Mouse (Mus musculus): ENCODE measurements at regions not wholly inside any gene's neighbourhood (a gene's known extent, or its start where the extent isn't known, plus 50 kb on each side); places are given as distances from the start of the nearest gene placed in this dataset.

DNA sequence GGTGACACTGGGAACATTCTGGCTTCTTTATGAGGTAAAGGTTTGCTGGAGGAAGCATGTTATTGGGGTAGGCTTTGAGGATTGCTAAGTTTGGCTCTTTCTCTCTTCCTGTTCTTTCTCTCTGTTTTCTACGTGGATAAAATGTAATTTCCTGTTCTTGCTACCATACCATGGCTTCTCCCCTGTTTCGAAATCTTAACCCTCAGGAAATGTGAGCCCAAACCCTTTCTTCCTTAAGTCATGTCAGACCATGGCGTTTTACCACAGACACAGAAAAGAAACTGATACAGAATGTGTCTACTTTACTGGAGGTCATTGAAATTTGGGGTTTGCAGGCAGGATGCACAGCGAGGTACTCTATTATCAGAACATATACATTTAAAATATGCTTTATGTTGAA, 552.7 kb upstream of the Camk1g start:
- Histone ChIP-seq H3K4me2 (replicated peaks; ENCODE audit: low read depth) (no peak overlapping the region), H3K27ac (ENCODE audit: low read depth, low read length) (no peak overlapping the region), H3K4me3 (ENCODE audit: low read depth, low read length) (no peak overlapping the region), H3K9me3 (ENCODE audit: control insufficient read depth) (no peaks in the 10 kb centered on the region), H3K9ac (ENCODE audit: low read depth, low read length) (no peak overlapping the region), H3K36me3 (ENCODE audit: control insufficient read depth, insufficient read depth) (no peaks in the 10 kb centered on the region), H3K4me1 (replicated peaks; ENCODE audit: control insufficient read depth, insufficient read depth, low read length) (no peaks in the 10 kb centered on the region), H3K27me3 (replicated peaks; ENCODE audit: control insufficient read depth, insufficient read depth, low read length) (no peaks in the 10 kb centered on the region)
- TF ChIP-seq CTCF (IDR thresholded peaks at IDR 0.05; ENCODE audit: low read depth): no peak
- ATAC-seq: no peak
- 82% methylated on average over 4 of the region's 4 CpGs for WGBS

DNA sequence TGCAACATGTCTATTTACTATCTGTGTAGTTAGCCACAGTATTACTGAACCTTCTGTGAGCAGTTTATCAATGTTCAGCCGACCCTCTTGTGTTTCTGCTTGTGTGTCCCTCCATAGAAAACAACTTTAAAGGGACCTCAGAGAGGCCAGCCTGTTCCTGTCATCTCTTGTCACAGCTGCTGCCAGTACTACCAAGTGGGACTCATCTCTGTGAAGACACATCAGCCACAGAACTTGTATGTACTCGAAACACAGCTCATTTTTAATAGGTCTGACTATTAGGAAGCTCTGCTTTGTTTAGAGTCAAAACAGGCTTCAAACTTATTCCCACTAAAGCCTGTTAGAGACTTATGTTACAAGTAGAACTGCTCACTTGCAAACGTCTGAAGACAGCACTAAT, 549.1 kb upstream of the Camk1g start:
- ATAC-seq: no peak
- Histone ChIP-seq H3K27me3 (replicated peaks; ENCODE audit: control insufficient read depth, insufficient read depth, low read length) (no peaks in the 10 kb centered on the region), H3K27ac (ENCODE audit: low read depth, low read length) (no peak overlapping the region), H3K9ac (ENCODE audit: low read depth, low read length) (no peak overlapping the region), H3K4me2 (replicated peaks; ENCODE audit: low read depth) (no peak overlapping the region), H3K4me1 (replicated peaks; ENCODE audit: control insufficient read depth, insufficient read depth, low read length) (no peaks in the 10 kb centered on the region), H3K36me3 (ENCODE audit: control insufficient read depth, insufficient read depth) (no peaks in the 10 kb centered on the region), H3K4me3 (ENCODE audit: low read depth, low read length) (no peak overlapping the region), H3K9me3 (ENCODE audit: control insufficient read depth) (no peaks in the 10 kb centered on the region)
- 55% methylated on average over 3 of the region's 3 CpGs for WGBS
- no peak for TF ChIP-seq CTCF (IDR thresholded peaks at IDR 0.05; ENCODE audit: low read depth)

DNA sequence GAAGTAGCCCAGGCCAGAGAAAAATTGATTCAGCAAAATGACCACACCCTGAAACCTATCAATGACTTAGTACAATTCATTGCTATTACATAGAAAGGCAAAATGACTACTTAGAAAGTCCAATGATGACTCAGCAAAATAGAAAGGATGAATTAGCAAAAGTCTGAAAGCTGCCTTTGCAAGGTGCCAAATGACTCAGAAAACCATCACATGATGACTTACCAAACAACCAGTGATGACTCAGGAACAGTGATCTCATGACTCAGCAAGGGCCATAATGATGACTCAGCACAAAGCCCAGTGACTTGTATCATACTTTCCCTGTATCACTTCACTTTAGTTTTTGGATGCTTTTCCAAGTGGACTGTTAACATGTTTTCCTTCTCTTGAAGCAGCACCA, 535.6 kb upstream of the Camk1g start:
- Histone ChIP-seq H3K36me3 (ENCODE audit: control insufficient read depth, insufficient read depth) (no peaks in the 10 kb centered on the region), H3K4me1 (replicated peaks; ENCODE audit: control insufficient read depth, insufficient read depth, low read length) (no peaks in the 10 kb centered on the region), H3K9me3 (ENCODE audit: control insufficient read depth) (no peaks in the 10 kb centered on the region), H3K9ac (ENCODE audit: low read depth, low read length) (no peak overlapping the region), H3K27me3 (replicated peaks; ENCODE audit: control insufficient read depth, insufficient read depth, low read length) (no peaks in the 10 kb centered on the region), H3K4me3 (ENCODE audit: low read depth, low read length) (no peak overlapping the region), H3K27ac (ENCODE audit: low read depth, low read length) (no peak overlapping the region), H3K4me2 (replicated peaks; ENCODE audit: low read depth) (no peak overlapping the region)
- ATAC-seq: 0 out of 2 replicates have a peak, but pooled peaks have one; percentile 22
- no peak for TF ChIP-seq CTCF (IDR thresholded peaks at IDR 0.05; ENCODE audit: low read depth)

GRCm38 (mm10) chr1:193894072-193894471, 524.0 kb upstream of the Camk1g start:
- no peak for ATAC-seq
- H3K4me2 ChIP-seq (replicated peaks; ENCODE audit: low read depth): no peak overlapping the region

DNA sequence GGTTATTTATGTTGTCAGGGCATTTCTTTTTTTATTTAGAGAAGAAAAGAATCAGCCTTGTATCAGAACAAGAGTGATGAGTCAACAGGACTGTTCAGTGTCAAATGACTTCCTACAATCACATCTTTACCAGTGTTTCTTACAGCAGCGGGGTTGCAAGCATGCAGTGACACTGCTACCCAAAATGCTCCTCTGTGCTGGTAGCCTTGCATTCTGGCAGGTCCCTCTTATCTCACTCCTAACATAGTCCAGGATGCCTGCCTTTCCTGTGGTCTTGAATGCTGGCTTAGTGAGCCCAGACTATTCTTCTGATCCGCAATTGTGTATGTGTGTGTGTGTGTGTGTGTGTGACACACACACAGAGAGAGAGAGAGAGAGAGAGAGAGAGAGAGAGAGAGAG, 506.4 kb upstream of the Camk1g start:
- Histone ChIP-seq H3K4me2 (replicated peaks; ENCODE audit: low read depth) (no peak overlapping the region), H3K36me3 (ENCODE audit: control insufficient read depth, insufficient read depth) (no peaks in the 10 kb centered on the region), H3K4me1 (replicated peaks; ENCODE audit: control insufficient read depth, insufficient read depth, low read length) (no peaks in the 10 kb centered on the region), H3K9me3 (ENCODE audit: control insufficient read depth) (no peaks in the 10 kb centered on the region), H3K9ac (ENCODE audit: low read depth, low read length) (no peak overlapping the region), H3K4me3 (ENCODE audit: low read depth, low read length) (no peak overlapping the region), H3K27me3 (replicated peaks; ENCODE audit: control insufficient read depth, insufficient read depth, low read length) (no peaks in the 10 kb centered on the region), H3K27ac (ENCODE audit: low read depth, low read length) (no peak overlapping the region)
- no peak for TF ChIP-seq CTCF (IDR thresholded peaks at IDR 0.05; ENCODE audit: low read depth)
- 63% methylated on average over 2 of the region's 2 CpGs for WGBS
- no peak for ATAC-seq

More at GRCm38 (mm10) chr1:193894072-193894471, 524.0 kb upstream of the Camk1g start:
- Histone ChIP-seq H3K9me3 (ENCODE audit: control insufficient read depth) (no peaks in the 10 kb centered on the region), H3K36me3 (ENCODE audit: control insufficient read depth, insufficient read depth) (no peaks in the 10 kb centered on the region), H3K9ac (ENCODE audit: low read depth, low read length) (no peak overlapping the region), H3K27me3 (replicated peaks; ENCODE audit: control insufficient read depth, insufficient read depth, low read length) (no peaks in the 10 kb centered on the region), H3K27ac (ENCODE audit: low read depth, low read length) (no peak overlapping the region), H3K4me3 (ENCODE audit: low read depth, low read length) (no peak overlapping the region), H3K4me1 (replicated peaks; ENCODE audit: control insufficient read depth, insufficient read depth, low read length) (no peaks in the 10 kb centered on the region)
- no peak for TF ChIP-seq CTCF (IDR thresholded peaks at IDR 0.05; ENCODE audit: low read depth)

- Histone ChIP-seq H3K9ac (ENCODE audit: low read depth, low read length) (no peak overlapping the region), H3K4me1 (replicated peaks; ENCODE audit: control insufficient read depth, insufficient read depth, low read length) (no peaks in the 10 kb centered on the region), H3K36me3 (ENCODE audit: control insufficient read depth, insufficient read depth) (no peaks in the 10 kb centered on the region), H3K27ac (ENCODE audit: low read depth, low read length) (no peak overlapping the region), H3K27me3 (replicated peaks; ENCODE audit: control insufficient read depth, insufficient read depth, low read length) (no peaks in the 10 kb centered on the region), H3K9me3 (ENCODE audit: control insufficient read depth) (no peaks in the 10 kb centered on the region), H3K4me3 (ENCODE audit: low read depth, low read length) (no peak overlapping the region), H3K4me2 (replicated peaks; ENCODE audit: low read depth) (no peak overlapping the region)
- TF ChIP-seq CTCF (IDR thresholded peaks at IDR 0.05; ENCODE audit: low read depth): no peak
- ATAC-seq: no peak
Observed at GRCm38 (mm10) chr1:193876121-193876520, 506.0 kb upstream of the Camk1g start.

DNA sequence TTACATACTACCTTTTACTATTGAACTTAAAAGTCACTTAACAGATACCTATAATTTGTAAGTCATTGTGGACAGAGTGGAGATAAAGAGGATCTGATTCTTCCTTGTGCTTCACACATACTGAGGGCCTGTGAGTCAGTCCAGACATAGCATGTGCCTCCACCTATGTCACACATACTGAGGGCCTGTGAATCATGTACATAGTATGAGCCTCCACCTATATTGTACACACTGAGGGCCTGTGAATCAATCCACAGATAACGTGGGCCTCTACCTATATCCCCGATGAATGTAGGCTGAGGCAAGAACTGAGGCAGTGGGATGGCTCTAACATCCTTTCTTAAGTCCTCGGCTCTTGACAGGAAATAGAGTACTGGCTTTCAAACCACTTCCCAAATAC, 505.2 kb upstream of the Camk1g start:
- Histone ChIP-seq H3K4me1 (replicated peaks; ENCODE audit: control insufficient read depth, insufficient read depth, low read length) (no peaks in the 10 kb centered on the region), H3K9ac (ENCODE audit: low read depth, low read length) (no peak overlapping the region), H3K27ac (ENCODE audit: low read depth, low read length) (no peak overlapping the region), H3K27me3 (replicated peaks; ENCODE audit: control insufficient read depth, insufficient read depth, low read length) (no peaks in the 10 kb centered on the region), H3K4me3 (ENCODE audit: low read depth, low read length) (no peak overlapping the region), H3K9me3 (ENCODE audit: control insufficient read depth) (no peaks in the 10 kb centered on the region), H3K36me3 (ENCODE audit: control insufficient read depth, insufficient read depth) (no peaks in the 10 kb centered on the region), H3K4me2 (replicated peaks; ENCODE audit: low read depth) (no peak overlapping the region)
- no peak for ATAC-seq
- TF ChIP-seq CTCF (IDR thresholded peaks at IDR 0.05; ENCODE audit: low read depth): no peak
- WGBS: 88% methylated on average over 3 of the region's 3 CpGs

Measured in intestine, postnatal 0 days (tissue).